Mouse (Mus musculus): ENCODE measurements at regions not wholly inside any gene's neighbourhood (a gene's known extent, or its start where the extent isn't known, plus 50 kb on each side); places are given as distances from the start of the nearest gene placed in this dataset.

- DNase-seq, result no peak
Observed at GRCm38 (mm10) chr12:25323171-25323570, 226.2 kb upstream of the Id2 start.

- no peak for DNase-seq
Observed at GRCm38 (mm10) chr12:25320262-25320767, 223.4 kb upstream of the Id2 start.

- DNase-seq, result no peak
Observed at GRCm38 (mm10) chr12:25319846-25320245, 222.9 kb upstream of the Id2 start.

- no peak for DNase-seq
Observed at GRCm38 (mm10) chr12:25318072-25318671, 221.2 kb upstream of the Id2 start.

- DNase-seq, result no peak
Observed at GRCm38 (mm10) chr12:25315969-25316368, 219.0 kb upstream of the Id2 start.

GRCm38 (mm10) chr12:25313212-25313611 lies 216.3 kb upstream of the Id2 start:
- DNase-seq, result no peak

GRCm38 (mm10) chr12:25312390-25312789 lies 215.4 kb upstream of the Id2 start:
- no peak for DNase-seq

- no peak for DNase-seq
Observed at GRCm38 (mm10) chr12:25311728-25312127, 214.8 kb upstream of the Id2 start.

GRCm38 (mm10) chr12:25310293-25310946 lies 213.5 kb upstream of the Id2 start:
- DNase-seq, result peak; percentile 30

GRCm38 (mm10) chr12:25309234-25309633 lies 212.3 kb upstream of the Id2 start:
- DNase-seq, result no peak

- no peak for DNase-seq
Observed at GRCm38 (mm10) chr12:25305764-25306653, 209.1 kb upstream of the Id2 start.

GRCm38 (mm10) chr12:25304820-25305511 lies 208.0 kb upstream of the Id2 start:
- peak; percentile 35 for DNase-seq

- DNase-seq, result no peak
Observed at GRCm38 (mm10) chr12:25303500-25304050, 206.6 kb upstream of the Id2 start.

- no peak for DNase-seq
Observed at GRCm38 (mm10) chr12:25300804-25301390, 204.0 kb upstream of the Id2 start.

- DNase-seq, result no peak
Observed at GRCm38 (mm10) chr12:25299603-25300471, 202.9 kb upstream of the Id2 start.

- DNase-seq, result no peak
Observed at GRCm38 (mm10) chr12:25298766-25299165, 201.8 kb upstream of the Id2 start.

GRCm38 (mm10) chr12:25297960-25298359 lies 201.0 kb upstream of the Id2 start:
- DNase-seq, result no peak

GRCm38 (mm10) chr12:25296648-25297047 lies 199.7 kb upstream of the Id2 start:
- no peak for DNase-seq

- peak; percentile 33 for DNase-seq
Observed at GRCm38 (mm10) chr12:25294179-25295025, 197.5 kb upstream of the Id2 start.
